Mouse (Mus musculus) lung, embryonic 16.5 days (tissue): ENCODE data around the gene Cbx1. TPM values are rescaled to one million over a fixed set of nuclear protein-coding genes. Genes with fewer than 3 reads are reported as not detected.

Experiments
- ATAC-seq: fragments of 200-750 bp; cut with Nextera tagmentation; 2 replicates; pipeline ENCODE4 v1.8.0; 2017; ENCODE audit warnings: low read depth, mild to moderate bottlenecking, moderate library complexity
- H3K27ac ChIP-seq: fragments of 300-500 bp; sonication (generic); 2 replicates; pipeline ENCODE4 v1.5.1; 2014; ENCODE audit warnings: mild to moderate bottlenecking, control low read depth, low read length
- H3K27me3 ChIP-seq: fragments of 300-500 bp; sonication (generic); 2 replicates; pipeline ENCODE4 v1.6.1; 2014; ENCODE audit warnings: low read depth, low read length, mixed read lengths; ENCODE audit not compliant: control insufficient read depth, insufficient read depth
- H3K36me3 ChIP-seq: fragments of 300-500 bp; sonication (generic); 2 replicates; pipeline ENCODE4 v1.6.1; 2014; ENCODE audit warnings: low read length; ENCODE audit not compliant: control insufficient read depth, insufficient read depth
- H3K4me1 ChIP-seq: fragments of 300-500 bp; sonication (generic); replicated peaks from 2 replicates; pipeline ENCODE4 v1.6.1; 2014; ENCODE audit warnings: low read length, mixed read lengths; ENCODE audit not compliant: control insufficient read depth, insufficient read depth
- H3K4me2 ChIP-seq: fragments of 300-500 bp; sonication (generic); 2 replicates; pipeline ENCODE4 v1.6.1; 2014; ENCODE audit warnings: low read depth, low read length, control low read depth
- H3K4me3 ChIP-seq: fragments of 300-500 bp; sonication (generic); 2 replicates; pipeline ENCODE4 v1.5.1; 2014; ENCODE audit warnings: mild to moderate bottlenecking, low read length, control low read depth
- H3K9ac ChIP-seq: fragments of 300-500 bp; sonication (generic); 2 replicates; pipeline ENCODE4 v1.6.1; 2014; ENCODE audit warnings: low read length, control low read depth
- H3K9me3 ChIP-seq: fragments of 300-500 bp; sonication (generic); 2 replicates; pipeline ENCODE4 v1.6.1; 2016; ENCODE audit warnings: low read length; ENCODE audit not compliant: control insufficient read depth
- WGBS: fragments of 180-500 bp; shearing (Covaris S2); extraction: QIAGEN DNeasy Blood & Tissue Kit; methylation state at CpG from one replicate; pipeline ENCODE4 v1.1.7; 2014; 5-methylcytosine and 5-hydroxymethylcytosine counted together
- microRNA counts: library from miRNA; unstranded; fragments of <30 nt; microRNA quantifications from one replicate; lab custom pipeline; 2016
- microRNA-seq: library from miRNA; unstranded; fragments of <30 nt; microRNA quantifications from one replicate; pipeline ENCODE4, GENCODE M21; 2016
- polyA plus RNA-seq: library from polyadenylated mRNA; unstranded; fragments of >200 nt; fragmentation: Nextera tagmentation; extraction: Ambion mirVana; gene quantifications from 2 replicates; pipeline ENCODE4 v1.2.1, GENCODE M21; 2015

The Cbx1 gene
- polyA plus RNA-seq, 1 experiment from 2014 or later: 100 TPM

GRCm38 (mm10) chr11:96849681-96850467 is 60.9 kb downstream of the Cbx1 start, which contains the start of gene Copz2:
Copz2 (plus strand) TSS chr11:96849870.
- peaks cover 10% of the 10 kb centered on the region for H3K4me1 ChIP-seq
- H3K4me2 ChIP-seq: peak within 1 kb of the TSS; percentile 83
- peak within 1 kb of the TSS; percentile 51 for H3K27ac ChIP-seq
- H3K4me3 ChIP-seq: peak within 1 kb of the TSS; percentile 61
- peak within 1 kb of the TSS; percentile 75 for H3K9ac ChIP-seq
- 2% methylated on average over 55 of the region's 60 CpGs for WGBS
- H3K36me3 ChIP-seq: 0 out of 2 replicates have a peak, but pooled peaks cover 2% of the 10 kb centered on the region
- no peaks in the 10 kb centered on the region for H3K9me3 ChIP-seq
- ATAC-seq: peak; percentile 97
- H3K27me3 ChIP-seq: no peaks in the 10 kb centered on the region

GRCm38 (mm10) chr11:96857446-96857845 is 68.5 kb downstream of the Cbx1 start:
- H3K27ac ChIP-seq: no peak overlapping the region
- ATAC-seq: no peak
- no peaks in the 10 kb centered on the region for H3K27me3 ChIP-seq
- no peaks in the 10 kb centered on the region for H3K9me3 ChIP-seq
- no peak overlapping the region for H3K9ac ChIP-seq
- no peak overlapping the region for H3K4me2 ChIP-seq
- 74% methylated on average over 5 of the region's 5 CpGs for WGBS
- peaks cover 13% of the 10 kb centered on the region for H3K4me1 ChIP-seq
- H3K4me3 ChIP-seq: no peak overlapping the region
- H3K36me3 ChIP-seq: 0 out of 2 replicates have a peak, but pooled peaks cover 2% of the 10 kb centered on the region

MicroRNAs encoded within 50 kb of the gene (microRNA counts, 519-probe panel; counts per million panel counts)
- 4,434 counts per million, percentile 90 among the panel's probes with 10 or more counts for microRNA mmu-miR-152 (lab: Ali Mortazavi, UCI)

Small RNA genes within 50 kb of the gene (microRNA-seq; reads per million reads assigned to microRNA genes)
- gene Mir152: 189 reads per million, percentile 56 among the genes with 10 or more reads in this experiment

Other genes starting within 250 kb of the Cbx1 start
- gene Snx11, start 11.6 kb upstream of the Cbx1 start, polyA plus RNA-seq: 15.4 and 16.6 TPM in 2 replicates
- 68.2 and 68.8 TPM in 2 replicates for gene Nfe2l1, start 40.8 kb downstream of the Cbx1 start, polyA plus RNA-seq
- gene Copz2, start 60.7 kb downstream of the Cbx1 start, polyA plus RNA-seq: 131 and 135 TPM in 2 replicates
- 67.5 and 70.6 TPM in 2 replicates for gene Cdk5rap3, start 127.4 kb downstream of the Cbx1 start, polyA plus RNA-seq
- gene Prr15l, start 139.0 kb downstream of the Cbx1 start, polyA plus RNA-seq: 50.5 and 60.2 TPM in 2 replicates
- gene Pnpo, start 154.9 kb downstream of the Cbx1 start, polyA plus RNA-seq: 28.1 and 35.4 TPM in 2 replicates
- 18.5 and 22.2 TPM in 2 replicates for gene Sp2, start 193.8 kb downstream of the Cbx1 start, polyA plus RNA-seq
- 0.59 and 0.62 TPM in 2 replicates for gene Sp6, start 224.3 kb downstream of the Cbx1 start, polyA plus RNA-seq
- gene Scrn2, start 240.8 kb downstream of the Cbx1 start, polyA plus RNA-seq: 29.7 and 32.9 TPM in 2 replicates